Mouse (Mus musculus): ENCODE results near the gene Cyp2d26.
"Not testable (repeated sequence)": the region's sequence is repeated elsewhere in the genome, so short reads cannot be mapped to it uniquely, and the experiment has no call there.

Cyp2d26 gene

DNA sequence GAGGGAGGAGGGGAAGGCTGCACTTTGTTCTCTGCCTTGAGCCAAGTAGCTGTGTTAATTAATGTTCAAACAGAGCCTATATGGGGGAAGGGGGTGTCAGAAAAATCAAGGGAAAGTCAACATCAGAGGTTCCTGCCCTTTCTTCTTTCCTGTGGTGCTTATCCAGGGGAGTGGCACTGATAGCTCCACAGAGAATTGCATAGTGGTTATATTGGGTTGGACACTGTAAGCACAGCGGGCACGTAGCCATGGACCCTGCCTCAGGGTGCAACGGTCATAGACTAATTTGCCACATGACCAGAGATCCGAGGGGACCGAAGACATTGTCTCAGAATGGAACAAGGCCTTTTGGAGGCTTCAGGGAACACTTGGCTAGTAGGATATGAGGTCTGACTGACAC, at the start of gene Cyp2d26:
Gene Cyp2d26, minus strand, starts transcription at position 18 of the 400 bp plus-strand sequence.
- no peak for DNase-seq (ENCODE audit: low spot score)

GRCm38 (mm10) chr15:82839146-82839545, 45.1 kb upstream of the Cyp2d26 start:
- no peak for DNase-seq (ENCODE audit: low spot score)

DNA sequence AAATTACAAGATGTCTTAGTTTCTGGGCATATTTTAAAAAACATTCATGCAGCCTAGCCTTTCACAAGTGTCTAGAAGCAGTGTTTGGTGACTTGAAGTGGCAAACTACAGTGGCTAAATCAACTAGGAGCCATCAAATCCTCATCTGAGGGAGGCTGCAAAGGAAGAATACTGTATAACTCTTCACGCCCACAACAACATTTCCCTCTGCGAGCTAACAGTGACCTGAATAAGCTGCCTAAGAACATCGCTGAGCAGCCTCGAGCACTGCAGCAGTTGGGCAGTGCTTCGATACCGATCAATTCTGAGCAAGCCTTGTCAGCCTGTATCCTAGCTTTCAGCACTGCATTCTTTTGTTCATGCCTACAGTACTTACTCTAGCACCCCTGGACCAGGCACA, 35.8 kb upstream of the Cyp2d26 start:
- DNase-seq (ENCODE audit: low spot score), result no peak

- DNase-seq (ENCODE audit: low spot score), result no peak
Observed at GRCm38 (mm10) chr15:82825866-82826265, 31.8 kb upstream of the Cyp2d26 start.

GRCm38 (mm10) chr15:82822347-82822746, 28.3 kb upstream of the Cyp2d26 start:
- DNase-seq (ENCODE audit: low spot score), result no peak

GRCm38 (mm10) chr15:82821657-82822056, 27.6 kb upstream of the Cyp2d26 start:
- no peak for DNase-seq (ENCODE audit: low spot score)

- no peak for DNase-seq (ENCODE audit: low spot score)
Observed at GRCm38 (mm10) chr15:82815296-82815695, 21.2 kb upstream of the Cyp2d26 start.

DNA sequence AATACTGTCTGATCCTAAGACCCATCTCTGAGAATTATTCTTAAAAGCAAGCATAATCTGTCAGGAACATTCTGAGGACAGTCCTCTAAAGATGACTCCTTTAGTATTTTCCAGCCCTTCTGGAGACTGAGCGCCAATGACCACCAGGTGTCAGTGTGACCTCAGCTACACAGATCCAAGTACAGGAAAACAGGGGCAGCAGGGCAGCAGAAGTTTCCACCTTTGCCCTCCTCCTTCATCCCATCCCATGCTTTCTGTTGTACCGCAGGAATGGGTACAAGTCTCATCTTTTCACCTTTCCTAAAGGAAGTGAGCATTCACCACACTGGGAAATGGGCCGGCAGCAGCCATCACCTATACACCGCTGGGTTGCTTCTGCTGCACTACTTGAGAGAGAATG, 20.7 kb upstream of the Cyp2d26 start:
- DNase-seq (ENCODE audit: low spot score), result peak; percentile 78

DNA sequence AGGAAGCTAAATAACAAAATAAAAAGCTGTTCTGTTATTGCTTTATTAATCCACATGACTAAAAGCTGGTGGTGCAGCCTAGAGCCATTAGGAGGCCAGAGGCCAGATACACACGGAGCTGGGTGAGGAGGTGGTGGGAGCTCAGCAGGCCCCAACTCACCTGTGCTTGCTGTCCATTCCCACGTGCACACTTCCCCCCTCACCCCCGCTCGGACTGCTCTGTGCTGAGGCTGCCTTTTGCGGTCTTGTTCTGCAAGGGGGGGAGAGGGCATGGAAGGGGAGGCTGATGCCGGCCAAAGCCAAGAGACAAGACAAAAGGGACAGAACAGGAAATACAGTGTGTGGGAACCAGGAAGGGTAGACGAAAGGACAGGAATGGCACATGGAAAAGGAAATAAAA, 20.2 kb upstream of the Cyp2d26 start:
- DNase-seq (ENCODE audit: low spot score), result no peak

- DNase-seq (ENCODE audit: low spot score), result no peak
Observed at GRCm38 (mm10) chr15:82810556-82810955, 16.5 kb upstream of the Cyp2d26 start.

DNA sequence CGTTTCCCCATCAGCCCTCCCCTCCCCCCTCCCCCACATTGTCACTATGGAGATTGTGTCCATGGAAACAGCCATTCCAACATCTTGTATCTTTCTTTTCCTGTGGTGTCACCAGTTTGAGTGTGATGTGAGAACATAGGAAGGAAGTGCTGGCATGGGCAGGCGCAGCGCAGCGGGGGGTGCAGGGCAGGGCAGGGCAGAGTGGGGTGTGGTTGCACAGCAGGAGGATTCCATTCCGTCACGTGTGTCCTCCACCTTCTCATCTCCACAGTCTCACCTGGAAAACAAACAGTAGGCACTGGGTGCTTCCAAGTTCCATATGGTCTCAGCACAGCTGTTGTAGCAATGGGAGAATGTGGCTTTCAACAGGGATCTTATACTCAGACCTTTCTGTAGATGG, 15.4 kb upstream of the Cyp2d26 start:
- DNase-seq (ENCODE audit: low spot score), result no peak

- DNase-seq (ENCODE audit: low spot score), result no peak
Observed at GRCm38 (mm10) chr15:82806969-82807763, 13.1 kb upstream of the Cyp2d26 start.

GRCm38 (mm10) chr15:82804708-82805639, 10.9 kb upstream of the Cyp2d26 start:
- DNase-seq (ENCODE audit: low spot score), result peak; percentile 85

GRCm38 (mm10) chr15:82795936-82796440, 1.9 kb upstream of the Cyp2d26 start:
- no peak for DNase-seq (ENCODE audit: low spot score)

DNA sequence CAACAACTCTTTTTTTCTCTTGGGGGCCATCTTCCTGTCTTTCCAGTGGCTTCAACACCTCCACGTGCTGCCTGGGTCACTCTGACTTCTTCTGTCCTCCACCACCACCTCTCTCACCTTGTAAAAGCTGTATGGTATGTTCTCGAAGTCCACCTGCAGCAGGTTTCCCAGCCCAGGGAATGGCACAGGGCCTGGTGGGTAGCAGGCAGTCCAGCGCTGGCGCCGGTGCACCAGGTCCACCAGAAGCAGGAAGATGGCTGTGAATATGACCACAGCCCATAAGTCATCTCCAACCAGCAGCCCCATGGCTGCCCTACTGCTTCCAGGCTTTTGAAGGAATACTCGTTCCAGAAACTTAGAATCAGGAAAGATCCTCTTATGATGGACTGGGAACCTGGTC, 226 bp downstream of the Cyp2d26 start:
- DNase-seq (ENCODE audit: low spot score), result no peak

GRCm38 (mm10) chr15:82793454-82793853, 640 bp downstream of the Cyp2d26 start:
- no peak for DNase-seq (ENCODE audit: low spot score)

DNA sequence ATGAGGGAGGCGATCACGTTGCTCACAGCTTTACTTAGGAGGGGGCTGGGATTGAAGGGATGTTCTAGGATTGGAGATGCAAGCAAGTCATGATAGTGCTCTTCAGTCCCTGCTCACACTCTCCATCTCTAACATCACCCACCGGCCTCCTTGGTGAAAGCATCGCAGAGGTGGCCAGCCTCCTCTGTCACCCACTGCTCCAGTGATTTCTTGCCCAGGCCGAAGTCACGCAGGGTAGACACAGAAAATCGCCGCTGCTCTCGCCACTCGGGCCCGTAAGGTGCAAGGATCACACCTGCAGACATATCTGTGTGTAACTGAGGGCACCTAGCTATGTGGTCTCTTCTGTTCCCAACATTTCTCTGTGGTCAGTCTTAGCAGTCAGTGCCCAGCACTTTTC, 1.5 kb downstream of the Cyp2d26 start:
- DNase-seq (ENCODE audit: low spot score), result no peak

- DNase-seq (ENCODE audit: low spot score), result no peak
Observed at GRCm38 (mm10) chr15:82784581-82784980, 9.5 kb downstream of the Cyp2d26 start.

GRCm38 (mm10) chr15:82783800-82784199, 10.3 kb downstream of the Cyp2d26 start:
- DNase-seq (ENCODE audit: low spot score), result no peak

GRCm38 (mm10) chr15:82777856-82778255, 16.2 kb downstream of the Cyp2d26 start:
- not testable (repeated sequence) for DNase-seq (ENCODE audit: low spot score)

DNA sequence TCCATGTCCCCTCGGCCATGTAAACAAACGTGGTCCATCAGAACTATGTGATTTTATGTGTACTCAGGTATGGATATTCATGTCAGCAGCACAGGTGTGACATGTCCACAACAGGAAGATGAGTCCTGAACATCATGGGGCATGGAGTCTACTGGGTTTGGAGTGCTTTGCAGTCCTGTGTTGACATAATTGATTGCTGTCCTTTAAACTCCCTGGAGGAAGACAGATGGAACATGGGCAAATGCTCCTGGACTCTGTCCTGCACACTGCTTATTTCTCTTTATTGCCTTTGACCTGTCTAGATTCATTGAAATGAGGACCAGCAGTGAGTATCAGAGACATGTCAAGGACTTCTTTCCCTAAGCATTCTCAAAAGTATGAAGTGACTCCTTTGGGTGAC, 28.2 kb downstream of the Cyp2d26 start:
- DNase-seq (ENCODE audit: low spot score), result no peak

GRCm38 (mm10) chr15:82764881-82765280, 29.2 kb downstream of the Cyp2d26 start:
- no peak for DNase-seq (ENCODE audit: low spot score)
